Mouse (Mus musculus): Measurements from ENCODE around the gene Krtap10-4.
"Not testable (repeated sequence)": the region's sequence is repeated elsewhere in the genome, so short reads cannot be mapped to it uniquely, and the experiment has no call there.

DNA sequence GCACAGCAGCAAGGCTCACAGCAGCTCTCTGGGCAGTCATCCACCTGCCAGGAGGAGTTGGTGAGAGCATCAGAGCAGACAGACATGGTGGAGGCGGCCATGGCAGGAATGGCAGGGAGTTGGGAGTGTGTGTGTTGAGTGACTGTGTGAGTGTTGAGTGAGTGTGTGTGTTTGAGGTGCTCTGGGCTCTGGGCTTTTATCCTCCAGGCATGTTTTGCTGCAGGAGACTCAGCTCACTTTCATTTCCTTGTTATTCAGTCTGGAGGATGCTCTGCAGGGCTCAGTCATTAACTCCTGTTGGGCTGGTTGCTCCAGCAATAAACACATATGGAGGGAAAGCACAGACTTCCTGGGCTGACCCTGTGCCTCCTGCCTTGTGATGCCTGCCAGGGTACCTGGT is 50.1 kb downstream of the Krtap10-4 start, which contains the start of gene Gm7138:
- not testable (repeated sequence) for TF ChIP-seq GATA1 (IDR thresholded peaks at IDR 0.05; ENCODE audit: borderline replicate concordance, low read length); FLI1 (IDR thresholded peaks at IDR 0.05; ENCODE audit: low read length)

Data from megakaryocyte, embryonic 14.5 days (primary cell).